Mouse (Mus musculus): ENCODE data around the gene Tmcc3. TPM values are rescaled to one million over a fixed set of nuclear protein-coding genes. Genes with fewer than 3 reads are reported as not detected.

Tmcc3 gene
- total and polyA plus RNA-seq, 3 experiments = 11.3 to 30.1 (median 23.1) TPM

DNA sequence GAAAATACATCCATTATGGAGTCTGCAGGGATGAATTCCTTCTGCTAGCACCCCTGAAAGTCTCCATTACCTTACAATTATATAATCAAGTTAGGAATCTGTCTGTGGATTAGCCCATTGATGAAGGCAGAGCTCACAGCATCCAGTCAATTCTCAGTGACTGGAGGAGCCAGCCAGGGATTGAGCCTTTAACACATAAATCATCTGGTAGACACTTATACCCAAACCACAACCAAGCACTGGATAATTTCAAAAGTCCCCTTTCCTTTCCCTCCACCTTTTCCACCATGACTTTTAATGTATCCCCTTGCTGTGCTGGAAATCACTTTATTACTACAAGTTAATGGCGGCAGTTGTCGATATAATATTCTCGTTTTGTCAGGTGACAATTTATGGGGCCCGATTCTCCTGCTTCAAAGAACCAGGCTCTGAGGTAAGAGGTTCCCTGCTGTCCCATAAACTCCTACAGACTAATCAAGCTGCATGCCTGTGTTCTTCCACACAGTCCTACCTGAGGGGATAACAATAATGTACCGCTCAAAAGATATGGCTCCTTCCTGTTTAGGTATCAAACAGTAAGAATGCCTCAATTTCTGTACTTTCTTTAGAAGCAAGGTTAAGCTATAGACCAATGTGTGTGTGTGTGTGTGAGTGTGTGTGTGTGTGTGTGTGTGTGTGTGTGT lies 15.7 kb upstream of the Tmcc3 start:
- H3K79me2 ChIP-seq (replicated peaks; ENCODE audit: control insufficient read depth, extremely low read depth, insufficient read depth, poor library complexity, severe bottlenecking) = no peaks in the 10 kb centered on the region
- no peak overlapping the region for H3K4me2 ChIP-seq (ENCODE audit: insufficient read depth, low read depth, poor library complexity, severe bottlenecking)
- H3K9ac ChIP-seq (ENCODE audit: insufficient read depth, low read depth) = no peak overlapping the region
- H3K4me3 ChIP-seq (replicated peaks in 1 of 3; ENCODE audit: low read depth in 2 of 3, low read length in 2 of 3, poor library complexity in 1 of 3) = no peak overlapping the region
- dilution Hi-C loops (cut with MboI; ENCODE audit: extremely low pct_ligation_motif_present, extremely low pct_unique_long_range_greater_than_20kb, low sequenced_read_pairs) = no loop called here
- peaks cover 0 to 11% of the 10 kb centered on the region in 2 experiments; a peak in 3 of 4 replicates for H3K4me1 ChIP-seq (ENCODE audit: control insufficient read depth in 1 of 2, insufficient read depth in 2 of 2)
- no peaks in the 10 kb centered on the region for H3K27me3 ChIP-seq (replicated peaks)
- no peak for DNase-seq (ENCODE audit: extremely low read depth)
- in situ Hi-C loops (cut with MboI; ENCODE audit: low pct_ligation_motif_present, low pct_unique_long_range_greater_than_20kb, low sequenced_read_pairs) = no loop called here
- TF ChIP-seq RAD21 (IDR thresholded peaks at IDR 0.05; ENCODE audit: low read depth, low read length) (no peak), SIN3A (IDR thresholded peaks at IDR 0.05; ENCODE audit: low read length) (no peak), USF2 (conservative IDR thresholded peaks at IDR 0.05; ENCODE audit: low read depth, low read length) (no peak), MEF2A (IDR thresholded peaks at IDR 0.05; ENCODE audit: borderline replicate concordance, low read depth, low read length) (no peak), CHD2 (IDR thresholded peaks at IDR 0.05; ENCODE audit: low read length) (no peak), CTCF (conservative IDR thresholded peaks at IDR 0.05 in 1 of 2, IDR thresholded peaks at IDR 0.05 in 1 of 2; ENCODE audit: low read depth in 2 of 2, low read length in 2 of 2) (no peak), MYC (IDR thresholded peaks at IDR 0.05; ENCODE audit: low read depth, low read length) (no peak), GABPA (IDR thresholded peaks at IDR 0.05; ENCODE audit: insufficient replicate concordance, low read depth, low read length) (no peak)
- H3K27ac ChIP-seq (ENCODE audit: insufficient read depth, low read depth) = no peak overlapping the region
- peaks cover 2% of the 10 kb centered on the region for H3K9me3 ChIP-seq (replicated peaks; ENCODE audit: low read length)
- no peaks in the 10 kb centered on the region for H3K36me3 ChIP-seq (replicated peaks in 1 of 2; ENCODE audit: control insufficient read depth in 1 of 2, insufficient read depth in 1 of 2, low read length in 1 of 2)

- Histone ChIP-seq H3K27me3 (replicated peaks) (no peaks in the 10 kb centered on the region), H3K36me3 (replicated peaks in 1 of 2; ENCODE audit: control insufficient read depth in 1 of 2, insufficient read depth in 1 of 2, low read length in 1 of 2) (no peaks in the 10 kb centered on the region), H3K4me3 (replicated peaks in 1 of 3; ENCODE audit: low read depth in 2 of 3, low read length in 2 of 3, poor library complexity in 1 of 3) (no peak within 1 kb of the TSS), H3K9me3 (replicated peaks; ENCODE audit: low read length) (peaks cover 2% of the 10 kb centered on the region), H3K4me2 (ENCODE audit: insufficient read depth, low read depth, poor library complexity, severe bottlenecking) (no peak within 1 kb of the TSS), H3K9ac (ENCODE audit: insufficient read depth, low read depth) (no peak within 1 kb of the TSS), H3K79me2 (replicated peaks; ENCODE audit: control insufficient read depth, extremely low read depth, insufficient read depth, poor library complexity, severe bottlenecking) (no peaks in the 10 kb centered on the region), H3K27ac (ENCODE audit: insufficient read depth, low read depth) (no peak within 1 kb of the TSS), H3K4me1 (ENCODE audit: control insufficient read depth in 1 of 2, insufficient read depth in 2 of 2) (peaks cover 0 to 11% of the 10 kb centered on the region in 2 experiments; a peak in 3 of 4 replicates)
- DNase-seq (ENCODE audit: extremely low read depth) = no peak
- dilution Hi-C loops (cut with MboI; ENCODE audit: extremely low pct_ligation_motif_present, extremely low pct_unique_long_range_greater_than_20kb, low sequenced_read_pairs) = no loop called here
- in situ Hi-C loops (cut with MboI; ENCODE audit: low pct_ligation_motif_present, low pct_unique_long_range_greater_than_20kb, low sequenced_read_pairs) = no loop called here
- TF ChIP-seq MXI1 (IDR thresholded peaks at IDR 0.05; ENCODE audit: low read depth, low read length) (no peak), BHLHE40 (IDR thresholded peaks at IDR 0.05; ENCODE audit: low read depth, low read length) (no peak), ZMIZ1 (IDR thresholded peaks at IDR 0.05; ENCODE audit: low read depth, low read length) (no peak), ZC3H11A (IDR thresholded peaks at IDR 0.05; ENCODE audit: low read depth, low read length) (no peak), MEF2A (IDR thresholded peaks at IDR 0.05; ENCODE audit: borderline replicate concordance, low read depth, low read length) (no peak), TCF12 (IDR thresholded peaks at IDR 0.05; ENCODE audit: low read depth, low read length) (no peak), MYC (IDR thresholded peaks at IDR 0.05; ENCODE audit: low read depth, low read length) (no peak), MAFK (IDR thresholded peaks at IDR 0.05; ENCODE audit: insufficient replicate concordance, low read length) (no peak), SIN3A (IDR thresholded peaks at IDR 0.05; ENCODE audit: low read length) (no peak), GABPA (IDR thresholded peaks at IDR 0.05; ENCODE audit: insufficient replicate concordance, low read depth, low read length) (no peak), UBTF (IDR thresholded peaks at IDR 0.05; ENCODE audit: low read depth, low read length) (no peak), JUND (conservative IDR thresholded peaks at IDR 0.05; ENCODE audit: low read depth, low read length) (no peak), POLR2AphosphoS2 (IDR thresholded peaks at IDR 0.05; ENCODE audit: low read depth, low read length) (no peak), HCFC1 (IDR thresholded peaks at IDR 0.05; ENCODE audit: low read depth, low read length) (no peak), CTCF (conservative IDR thresholded peaks at IDR 0.05 in 1 of 2, IDR thresholded peaks at IDR 0.05 in 1 of 2; ENCODE audit: low read depth in 2 of 2, low read length in 2 of 2) (no peak)
These were observed 13.3 kb upstream of the Tmcc3 start, which contains the start of gene Gm4792 for GRCm38 (mm10) chr10:94298471-94298870. TSS of gene Gm4792 (minus strand) at chr10:94298703.
